Mouse (Mus musculus): Measurements from ENCODE around the gene Syngr3. TPM values are rescaled to one million over a fixed set of nuclear protein-coding genes. Genes with fewer than 3 reads are reported as not detected.

Gene Syngr3
- polyA plus RNA-seq, 1 experiment = not detected

DNA sequence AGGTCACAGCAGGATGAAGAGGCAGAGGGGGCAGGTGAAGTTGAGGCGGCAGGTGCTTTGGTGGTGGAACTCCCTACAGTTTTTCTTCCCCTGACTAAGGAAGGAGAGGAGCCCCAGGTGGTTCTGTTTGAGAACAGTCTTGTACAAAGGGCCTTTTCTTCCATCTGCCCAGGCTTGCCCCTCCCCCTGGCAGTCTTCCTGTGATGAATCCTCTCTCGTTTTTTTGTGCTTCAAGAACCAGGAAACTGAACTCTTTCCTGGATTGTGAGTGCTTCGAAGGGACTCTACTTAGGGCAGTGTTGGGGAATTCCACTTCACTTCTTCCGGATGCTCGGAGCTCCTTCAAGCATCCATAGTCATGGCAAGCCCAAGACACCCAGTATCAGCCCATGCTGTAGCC is 8.2 kb upstream of the Syngr3 start:
- WGBS = 48% methylated on average over 5 of the region's 5 CpGs
- no peaks in the 10 kb centered on the region; the same call in 1 of the 2 replicates for H3K4me1 ChIP-seq (ENCODE audit: control insufficient read depth, insufficient read depth, low read length)
- no peak overlapping the region for H3K4me3 ChIP-seq (replicated peaks; ENCODE audit: control insufficient read depth, low read depth, low read length)
- H3K27ac ChIP-seq (ENCODE audit: control insufficient read depth, insufficient read depth, low read depth, low read length, poor library complexity) = no peak overlapping the region
- TF ChIP-seq CTCF (IDR thresholded peaks at IDR 0.05; ENCODE audit: control insufficient read depth, insufficient read depth, low read length) (no peak), POLR2A (IDR thresholded peaks at IDR 0.05; ENCODE audit: borderline replicate concordance, control insufficient read depth, low read depth, low read length) (no peak)

DNA sequence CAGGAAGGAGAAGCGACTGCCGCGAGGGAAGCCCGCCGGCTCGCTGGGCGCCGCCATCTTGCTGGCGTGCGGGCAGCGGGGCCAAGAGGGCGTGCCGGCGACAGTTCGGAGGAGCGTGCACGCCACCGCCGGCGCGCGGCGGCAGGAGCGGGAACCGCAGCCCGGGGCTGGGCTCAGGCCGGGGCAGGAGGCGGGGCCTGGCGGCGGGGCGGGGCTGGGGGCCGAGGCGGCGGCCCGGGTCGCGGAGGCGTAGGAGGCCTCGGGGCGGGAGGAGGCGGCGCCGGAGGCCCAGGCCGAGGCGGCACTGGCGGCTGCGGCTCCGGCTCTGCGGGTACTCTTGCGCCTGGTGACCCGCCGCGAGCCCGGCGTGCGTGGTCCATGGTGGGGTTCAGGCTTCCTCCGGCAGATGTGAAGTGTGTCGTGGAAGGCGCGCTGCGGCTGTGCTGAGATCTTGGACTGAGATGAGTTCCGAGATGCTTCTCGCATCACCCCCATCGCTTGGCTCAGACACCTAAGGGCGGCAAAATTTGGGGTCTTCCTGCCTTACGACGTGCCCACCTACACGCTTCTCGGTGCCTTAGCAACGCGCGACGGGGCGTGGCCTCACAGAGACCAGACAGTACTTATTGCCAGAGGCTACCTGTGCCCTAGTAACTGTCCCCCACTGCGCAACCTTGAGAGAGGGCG is 6.4 kb upstream of the Syngr3 start, which contains the start of the genes Gfer and Noxo1:
Gene Gfer, minus strand, starts transcription at position 146 of the 687 bp plus-strand sequence.
Gene Noxo1, plus strand, starts transcription at position 224 of the 687 bp plus-strand sequence.
- H3K4me1 ChIP-seq (ENCODE audit: control insufficient read depth, insufficient read depth, low read length) = no peaks in the 10 kb centered on the region; the same call in 1 of the 2 replicates
- TF ChIP-seq CTCF (IDR thresholded peaks at IDR 0.05; ENCODE audit: control insufficient read depth, insufficient read depth, low read length) (0 out of 2 replicates have a peak, but pooled peaks have one; percentile 8), POLR2A (IDR thresholded peaks at IDR 0.05; ENCODE audit: borderline replicate concordance, control insufficient read depth, low read depth, low read length) (peak; percentile 62; the same call in 1 of the 2 replicates)
- under 1% methylated on average over 76 of the region's 76 CpGs for WGBS
- H3K4me3 ChIP-seq (replicated peaks; ENCODE audit: control insufficient read depth, low read depth, low read length) = peak within 1 kb of the TSS; percentile 95
- H3K27ac ChIP-seq (ENCODE audit: control insufficient read depth, insufficient read depth, low read depth, low read length, poor library complexity) = peak within 1 kb of the TSS; percentile 83

DNA sequence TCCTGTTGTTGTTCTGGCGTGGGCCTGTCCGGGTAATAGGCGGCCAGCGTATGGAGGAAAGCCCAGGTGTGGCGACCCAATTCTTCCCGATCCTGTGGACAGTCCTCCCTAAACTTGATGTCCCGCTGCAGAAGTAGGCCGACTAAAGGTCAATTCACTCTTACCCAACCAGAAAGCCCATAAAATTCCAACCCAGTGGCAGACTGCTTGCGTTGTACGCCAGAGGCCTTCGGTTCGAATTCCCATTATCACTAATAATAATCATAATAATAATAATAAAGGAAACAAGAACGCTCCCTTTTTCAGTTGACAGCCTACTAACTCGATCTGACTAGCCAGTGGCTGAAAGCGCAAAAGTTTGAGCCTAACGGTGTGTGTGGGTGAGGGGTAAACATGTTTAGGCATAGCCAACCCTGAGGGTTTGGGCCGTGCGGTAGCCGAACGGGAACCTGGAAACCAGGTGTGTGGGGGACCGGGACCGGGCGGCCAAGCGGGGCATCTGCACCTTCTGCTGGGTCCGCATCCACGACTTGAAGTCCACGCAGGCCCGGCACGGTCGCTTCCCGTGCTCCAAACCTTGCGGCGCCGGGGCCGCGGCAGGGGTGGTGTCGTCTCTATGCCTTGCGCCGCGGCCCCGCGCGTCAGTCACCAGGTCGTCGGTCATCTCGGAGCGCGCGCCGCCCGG is 5.7 kb upstream of the Syngr3 start:
- peak overlapping the region; percentile 83 for H3K27ac ChIP-seq (ENCODE audit: control insufficient read depth, insufficient read depth, low read depth, low read length, poor library complexity)
- no peak for TF ChIP-seq POLR2A (IDR thresholded peaks at IDR 0.05; ENCODE audit: borderline replicate concordance, control insufficient read depth, low read depth, low read length)
- TF ChIP-seq CTCF (IDR thresholded peaks at IDR 0.05; ENCODE audit: control insufficient read depth, insufficient read depth, low read length) = no peak
- peak overlapping the region; percentile 69 for H3K4me3 ChIP-seq (replicated peaks; ENCODE audit: control insufficient read depth, low read depth, low read length)
- 17% methylated on average over 51 of the region's 51 CpGs for WGBS
- no peaks in the 10 kb centered on the region; the same call in 1 of the 2 replicates for H3K4me1 ChIP-seq (ENCODE audit: control insufficient read depth, insufficient read depth, low read length)

DNA sequence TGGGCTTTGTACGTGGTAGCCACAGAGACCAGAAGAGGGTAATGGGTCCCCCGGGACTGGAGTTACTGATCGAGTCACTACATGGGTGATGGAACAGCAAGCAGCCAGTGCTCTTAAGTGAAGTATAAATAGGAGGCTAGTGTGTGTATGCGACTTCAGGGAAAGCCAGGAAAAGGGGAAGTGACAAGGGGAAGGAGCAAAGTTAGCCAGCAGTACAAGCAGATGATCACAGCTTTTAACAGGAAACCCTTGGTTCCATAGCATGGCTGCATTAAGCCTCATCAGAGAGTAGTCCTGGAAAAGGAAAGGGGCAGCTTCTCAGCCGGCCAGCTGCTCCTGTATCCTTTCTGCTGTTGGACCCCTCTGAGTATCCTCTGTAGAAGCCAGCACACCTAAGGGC is 2.6 kb upstream of the Syngr3 start:
- Histone ChIP-seq H3K27ac (ENCODE audit: control insufficient read depth, insufficient read depth, low read depth, low read length, poor library complexity) (no peak overlapping the region), H3K4me3 (replicated peaks; ENCODE audit: control insufficient read depth, low read depth, low read length) (no peak overlapping the region), H3K4me1 (ENCODE audit: control insufficient read depth, insufficient read depth, low read length) (no peaks in the 10 kb centered on the region; the same call in 1 of the 2 replicates)
- whole genome bisulfite sequencing = 45% methylated on average over 5 of the region's 5 CpGs
- no peak for TF ChIP-seq CTCF (IDR thresholded peaks at IDR 0.05; ENCODE audit: control insufficient read depth, insufficient read depth, low read length)
- no peak for TF ChIP-seq POLR2A (IDR thresholded peaks at IDR 0.05; ENCODE audit: borderline replicate concordance, control insufficient read depth, low read depth, low read length)

DNA sequence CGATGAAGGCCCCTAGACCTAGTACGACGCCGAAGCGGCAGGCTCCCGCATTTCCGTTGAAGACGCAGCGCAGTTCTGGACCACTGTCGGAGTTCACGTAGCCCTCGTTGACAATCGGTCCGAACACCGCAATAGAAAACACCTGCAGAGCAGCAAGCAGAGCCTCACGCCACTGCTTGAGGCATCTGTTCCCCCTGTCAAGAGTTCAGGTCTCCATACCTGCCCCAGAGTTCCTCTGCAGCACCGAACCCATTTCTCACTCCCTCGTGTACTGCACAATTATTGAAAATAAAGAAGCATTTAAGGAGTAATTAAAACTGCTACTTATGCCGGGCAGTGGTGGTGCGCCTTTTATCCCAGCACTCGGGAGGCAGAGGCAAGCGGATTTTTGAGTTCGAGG is 2.2 kb downstream of the Syngr3 start:
- Histone ChIP-seq H3K27ac (ENCODE audit: control insufficient read depth, insufficient read depth, low read depth, low read length, poor library complexity) (no peak overlapping the region), H3K4me1 (ENCODE audit: control insufficient read depth, insufficient read depth, low read length) (no peaks in the 10 kb centered on the region), H3K4me3 (replicated peaks; ENCODE audit: control insufficient read depth, low read depth, low read length) (peak overlapping the region; percentile 62)
- TF ChIP-seq POLR2A (IDR thresholded peaks at IDR 0.05; ENCODE audit: borderline replicate concordance, control insufficient read depth, low read depth, low read length) = no peak
- no peak for TF ChIP-seq CTCF (IDR thresholded peaks at IDR 0.05; ENCODE audit: control insufficient read depth, insufficient read depth, low read length)
- WGBS = 20% methylated on average over 23 of the region's 23 CpGs

DNA sequence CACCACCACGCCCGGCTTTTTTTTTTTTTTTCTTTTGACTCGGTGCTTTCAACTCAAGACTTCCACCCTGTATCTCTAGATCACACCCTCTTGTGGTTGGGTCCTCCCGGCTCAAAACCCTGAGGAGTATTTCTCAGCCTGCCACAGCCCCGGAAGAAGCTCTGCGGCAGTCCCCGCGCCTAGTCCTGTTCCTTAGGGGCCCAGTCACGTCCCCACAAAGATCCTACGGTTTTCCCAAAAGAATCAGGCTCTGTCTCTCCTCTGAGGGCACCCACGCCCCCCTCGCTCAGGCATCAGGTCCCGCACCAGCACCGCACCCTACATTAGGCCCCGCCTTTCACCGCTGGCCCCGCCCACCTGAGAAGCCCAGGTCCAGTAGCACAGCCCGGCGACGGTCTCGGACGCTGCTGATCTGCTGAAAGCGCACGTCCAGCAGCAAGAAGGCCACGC is 2.6 kb downstream of the Syngr3 start:
- Histone ChIP-seq H3K4me3 (replicated peaks; ENCODE audit: control insufficient read depth, low read depth, low read length) (peak overlapping the region; percentile 62), H3K4me1 (ENCODE audit: control insufficient read depth, insufficient read depth, low read length) (no peaks in the 10 kb centered on the region), H3K27ac (ENCODE audit: control insufficient read depth, insufficient read depth, low read depth, low read length, poor library complexity) (no peak overlapping the region)
- WGBS = under 1% methylated on average over 25 of the region's 25 CpGs
- TF ChIP-seq POLR2A (IDR thresholded peaks at IDR 0.05; ENCODE audit: borderline replicate concordance, control insufficient read depth, low read depth, low read length) (no peak; the same call in 1 of the 2 replicates), CTCF (IDR thresholded peaks at IDR 0.05; ENCODE audit: control insufficient read depth, insufficient read depth, low read length) (no peak)

DNA sequence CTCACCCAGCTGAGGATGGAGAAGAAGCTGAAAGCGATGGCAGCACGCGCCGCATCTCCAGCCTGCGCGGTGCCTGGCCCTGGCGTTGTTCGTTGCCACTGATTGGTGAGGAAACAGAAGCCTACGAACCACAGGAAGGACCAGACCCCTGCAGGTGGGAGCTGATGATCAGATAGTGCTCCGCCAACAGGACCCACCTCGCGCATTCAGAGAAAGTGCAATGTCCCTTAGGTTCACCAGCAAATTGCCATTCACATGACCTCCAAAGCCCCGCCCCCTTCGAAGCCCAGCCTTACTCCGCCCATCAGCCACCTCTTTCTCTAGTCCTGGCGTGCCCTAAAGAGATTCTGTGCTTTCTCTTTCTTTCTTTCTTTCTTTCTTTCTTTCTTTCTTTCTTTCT is 3.2 kb downstream of the Syngr3 start:
- TF ChIP-seq POLR2A (IDR thresholded peaks at IDR 0.05; ENCODE audit: borderline replicate concordance, control insufficient read depth, low read depth, low read length) (no peak), CTCF (IDR thresholded peaks at IDR 0.05; ENCODE audit: control insufficient read depth, insufficient read depth, low read length) (peak; percentile 2; the same call in 1 of the 2 replicates)
- Histone ChIP-seq H3K4me3 (replicated peaks; ENCODE audit: control insufficient read depth, low read depth, low read length) (no peak overlapping the region), H3K27ac (ENCODE audit: control insufficient read depth, insufficient read depth, low read depth, low read length, poor library complexity) (no peak overlapping the region), H3K4me1 (ENCODE audit: control insufficient read depth, insufficient read depth, low read length) (no peaks in the 10 kb centered on the region)
- 37% methylated on average over 16 of the region's 16 CpGs for WGBS

DNA sequence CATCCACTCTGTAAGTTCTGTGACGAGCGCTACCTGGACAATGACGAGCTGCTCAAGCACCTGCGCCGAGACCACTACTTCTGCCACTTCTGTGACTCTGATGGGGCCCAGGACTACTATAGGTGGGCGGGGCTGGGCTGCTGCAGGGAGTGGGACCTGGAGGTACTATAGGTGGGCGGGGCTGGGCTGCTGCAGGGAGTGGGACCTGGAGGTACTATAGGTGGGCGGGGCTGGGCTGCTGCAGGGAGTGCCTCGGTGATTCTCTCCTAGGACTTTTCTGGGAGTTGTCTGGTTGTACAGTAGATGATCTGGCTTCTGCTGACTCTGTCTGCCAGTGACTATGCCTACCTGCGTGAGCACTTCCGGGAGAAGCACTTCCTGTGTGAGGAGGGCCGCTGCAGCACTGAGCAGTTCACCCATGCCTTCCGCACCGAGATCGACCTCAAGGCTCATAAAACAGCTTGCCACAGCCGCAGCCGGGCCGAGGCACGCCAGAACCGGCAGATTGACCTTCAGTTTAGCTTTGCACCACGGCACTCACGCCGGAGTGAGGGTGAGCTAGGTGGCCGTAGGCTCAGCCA is 12.2 kb downstream of the Syngr3 start:
- H3K27ac ChIP-seq (ENCODE audit: control insufficient read depth, insufficient read depth, low read depth, low read length, poor library complexity) = no peak overlapping the region
- 93% methylated on average over 24 of the region's 24 CpGs for WGBS
- no peak for TF ChIP-seq POLR2A (IDR thresholded peaks at IDR 0.05; ENCODE audit: borderline replicate concordance, control insufficient read depth, low read depth, low read length)
- TF ChIP-seq CTCF (IDR thresholded peaks at IDR 0.05; ENCODE audit: control insufficient read depth, insufficient read depth, low read length) = no peak

More for the DNA sequence above, 12.2 kb downstream of the Syngr3 start:
- Histone ChIP-seq H3K4me3 (replicated peaks; ENCODE audit: control insufficient read depth, low read depth, low read length) (no peak overlapping the region), H3K4me1 (ENCODE audit: control insufficient read depth, insufficient read depth, low read length) (no peaks in the 10 kb centered on the region; the same call in 1 of the 2 replicates)
